Mouse (Mus musculus): ENCODE measurements around the gene Lrrc26. TPM values are rescaled to one million over a fixed set of nuclear protein-coding genes. Genes with fewer than 3 reads are reported as not detected.

The Lrrc26 gene
- polyA plus RNA-seq, 1 experiment: 138 TPM

DNA sequence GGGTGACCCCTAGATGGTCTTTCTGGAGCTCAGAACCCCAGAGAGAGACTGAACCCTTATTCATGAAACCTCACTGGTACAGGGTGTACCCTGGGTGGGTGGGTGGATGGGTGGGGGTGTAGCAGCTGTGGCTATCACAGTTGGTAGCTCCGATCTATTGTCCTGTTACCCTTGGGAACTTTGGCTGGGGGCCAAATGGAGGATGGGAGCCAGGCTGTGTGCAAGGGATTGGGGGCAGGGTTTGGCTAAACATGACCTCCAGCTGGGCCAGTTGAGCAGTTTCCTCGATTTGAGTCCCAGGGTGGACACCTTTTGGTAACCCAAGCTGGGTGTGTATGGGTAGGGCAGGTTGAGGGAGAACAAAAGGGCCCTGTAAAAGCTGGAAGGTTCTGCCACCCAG is 23.0 kb upstream of the Lrrc26 start:
- H3K27me3 ChIP-seq (ENCODE audit: control insufficient read depth, insufficient read depth, low read length): no peaks in the 10 kb centered on the region
- peak overlapping the region; percentile 95 for H3K27ac ChIP-seq (ENCODE audit: insufficient read depth, low read depth, low read length)
- peaks cover 32% of the 10 kb centered on the region for H3K36me3 ChIP-seq (ENCODE audit: control insufficient read depth, insufficient read depth, low read length)
- WGBS: 15% methylated on average over 2 of the region's 2 CpGs
- peak overlapping the region; percentile 66 for H3K4me3 ChIP-seq (ENCODE audit: low read depth, low read length)
- peaks cover 6% of the 10 kb centered on the region; the same call in 1 of the 2 replicates for H3K4me1 ChIP-seq (ENCODE audit: control insufficient read depth, insufficient read depth, insufficient read length, low read length)
- TF ChIP-seq CTCF (IDR thresholded peaks at IDR 0.05; ENCODE audit: extremely low read depth, insufficient read length, insufficient replicate concordance, low read depth, low read length) (no peak), POLR2A (IDR thresholded peaks at IDR 0.05; ENCODE audit: low read depth, low read length) (no peak)

- peak overlapping the region; percentile 95 for H3K27ac ChIP-seq (ENCODE audit: insufficient read depth, low read depth, low read length)
- H3K36me3 ChIP-seq (ENCODE audit: control insufficient read depth, insufficient read depth, low read length): peaks cover 32% of the 10 kb centered on the region
- H3K4me3 ChIP-seq (ENCODE audit: low read depth, low read length): peak overlapping the region; percentile 66
- TF ChIP-seq POLR2A (IDR thresholded peaks at IDR 0.05; ENCODE audit: low read depth, low read length): no peak
- TF ChIP-seq CTCF (IDR thresholded peaks at IDR 0.05; ENCODE audit: extremely low read depth, insufficient read length, insufficient replicate concordance, low read depth, low read length): no peak
- peaks cover 6% of the 10 kb centered on the region; the same call in 1 of the 2 replicates for H3K4me1 ChIP-seq (ENCODE audit: control insufficient read depth, insufficient read depth, insufficient read length, low read length)
- no peaks in the 10 kb centered on the region for H3K27me3 ChIP-seq (ENCODE audit: control insufficient read depth, insufficient read depth, low read length)
Measured at GRCm38 (mm10) chr2:25267241-25267640, 22.5 kb upstream of the Lrrc26 start.

- Histone ChIP-seq H3K4me1 (ENCODE audit: control insufficient read depth, insufficient read depth, insufficient read length, low read length) (peaks cover 9% of the 10 kb centered on the region), H3K36me3 (ENCODE audit: control insufficient read depth, insufficient read depth, low read length) (peaks cover 32% of the 10 kb centered on the region), H3K27me3 (ENCODE audit: control insufficient read depth, insufficient read depth, low read length) (no peaks in the 10 kb centered on the region), H3K4me3 (ENCODE audit: low read depth, low read length) (0 out of 2 replicates have a peak overlapping the region, but pooled peaks have one; percentile 4), H3K27ac (ENCODE audit: insufficient read depth, low read depth, low read length) (0 out of 2 replicates have a peak overlapping the region, but pooled peaks have one; percentile 95)
- TF ChIP-seq POLR2A (IDR thresholded peaks at IDR 0.05; ENCODE audit: low read depth, low read length) (no peak), CTCF (IDR thresholded peaks at IDR 0.05; ENCODE audit: extremely low read depth, insufficient read length, insufficient replicate concordance, low read depth, low read length) (no peak)
- 56% methylated on average over 4 of the region's 4 CpGs for WGBS
Measured at GRCm38 (mm10) chr2:25267746-25268309, 21.9 kb upstream of the Lrrc26 start.

- Histone ChIP-seq H3K4me1 (ENCODE audit: control insufficient read depth, insufficient read depth, insufficient read length, low read length) (peaks cover 14% of the 10 kb centered on the region), H3K27ac (ENCODE audit: insufficient read depth, low read depth, low read length) (peak within 1 kb of the TSS; percentile 45), H3K36me3 (ENCODE audit: control insufficient read depth, insufficient read depth, low read length) (peaks cover 51% of the 10 kb centered on the region), H3K4me3 (ENCODE audit: low read depth, low read length) (peak within 1 kb of the TSS; percentile 88), H3K27me3 (ENCODE audit: control insufficient read depth, insufficient read depth, low read length) (no peaks in the 10 kb centered on the region)
- TF ChIP-seq POLR2A (IDR thresholded peaks at IDR 0.05; ENCODE audit: low read depth, low read length): peak; percentile 13; the same call in 1 of the 2 replicates
- TF ChIP-seq CTCF (IDR thresholded peaks at IDR 0.05; ENCODE audit: extremely low read depth, insufficient read length, insufficient replicate concordance, low read depth, low read length): no peak
- WGBS: under 1% methylated on average over 55 of the region's 55 CpGs
Measured at GRCm38 (mm10) chr2:25271827-25272511, 17.7 kb upstream of the Lrrc26 start, which contains the start of the genes Ssna1 and Anapc2. Gene Ssna1, minus strand, starts transcription at chr2:25272438. Gene Anapc2, plus strand, starts transcription at chr2:25272478.

GRCm38 (mm10) chr2:25272515-25272914 is 17.2 kb upstream of the Lrrc26 start:
- WGBS: under 1% methylated on average over 29 of the region's 29 CpGs
- H3K27me3 ChIP-seq (ENCODE audit: control insufficient read depth, insufficient read depth, low read length): no peaks in the 10 kb centered on the region
- H3K36me3 ChIP-seq (ENCODE audit: control insufficient read depth, insufficient read depth, low read length): peaks cover 54% of the 10 kb centered on the region
- TF ChIP-seq CTCF (IDR thresholded peaks at IDR 0.05; ENCODE audit: extremely low read depth, insufficient read length, insufficient replicate concordance, low read depth, low read length): no peak
- TF ChIP-seq POLR2A (IDR thresholded peaks at IDR 0.05; ENCODE audit: low read depth, low read length): peak; percentile 44; the same call in 1 of the 2 replicates
- H3K4me1 ChIP-seq (ENCODE audit: control insufficient read depth, insufficient read depth, insufficient read length, low read length): peaks cover 11% of the 10 kb centered on the region
- H3K27ac ChIP-seq (ENCODE audit: insufficient read depth, low read depth, low read length): peak overlapping the region; percentile 33; the same call in 1 of the 2 replicates
- peak overlapping the region; percentile 88 for H3K4me3 ChIP-seq (ENCODE audit: low read depth, low read length)

GRCm38 (mm10) chr2:25273010-25273409 is 16.7 kb upstream of the Lrrc26 start:
- peak overlapping the region; percentile 33; the same call in 1 of the 2 replicates for H3K27ac ChIP-seq (ENCODE audit: insufficient read depth, low read depth, low read length)
- H3K4me3 ChIP-seq (ENCODE audit: low read depth, low read length): peak overlapping the region; percentile 88
- peaks cover 54% of the 10 kb centered on the region for H3K36me3 ChIP-seq (ENCODE audit: control insufficient read depth, insufficient read depth, low read length)
- H3K4me1 ChIP-seq (ENCODE audit: control insufficient read depth, insufficient read depth, insufficient read length, low read length): peaks cover 10% of the 10 kb centered on the region
- TF ChIP-seq CTCF (IDR thresholded peaks at IDR 0.05; ENCODE audit: extremely low read depth, insufficient read length, insufficient replicate concordance, low read depth, low read length) (no peak), POLR2A (IDR thresholded peaks at IDR 0.05; ENCODE audit: low read depth, low read length) (no peak)
- WGBS: 22% methylated on average over 16 of the region's 16 CpGs
- H3K27me3 ChIP-seq (ENCODE audit: control insufficient read depth, insufficient read depth, low read length): no peaks in the 10 kb centered on the region
